Mouse (Mus musculus): ENCODE measurements around the gene Rnf126. TPM values are rescaled to one million over a fixed set of nuclear protein-coding genes. Genes with fewer than 3 reads are reported as not detected.
A peak's percentile ranks its signal among the peaks of the same experiment; 100 is the strongest.

The Rnf126 gene
- total RNA-seq, 1 experiment: 66.7 TPM

DNA sequence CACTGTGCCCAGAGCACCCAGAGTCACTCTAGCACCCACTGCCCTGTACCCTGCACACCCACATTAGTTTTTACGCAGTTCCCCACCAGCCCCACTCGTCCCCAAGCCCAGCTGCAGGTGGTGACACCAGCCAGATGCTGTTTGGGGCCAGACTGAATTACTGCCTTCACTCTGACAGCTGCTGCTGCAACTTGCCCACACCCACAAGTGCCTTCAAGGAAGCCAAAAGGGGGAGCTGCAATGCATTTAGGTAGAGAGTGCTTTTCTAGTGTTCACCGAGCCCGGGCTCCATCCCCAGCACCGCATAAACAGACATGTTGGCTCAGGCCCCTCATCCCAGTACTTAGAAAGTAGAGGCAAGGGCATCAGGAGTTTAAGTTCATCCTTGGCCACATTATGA is 15.2 kb upstream of the Rnf126 start:
- H3K9ac ChIP-seq (ENCODE audit: insufficient read depth, low read depth, low read length, poor library complexity, severe bottlenecking): no peak overlapping the region
- H3K4me1 ChIP-seq (ENCODE audit: control insufficient read depth in 2 of 2, insufficient read depth in 2 of 2, low read length in 2 of 2, poor library complexity in 1 of 2): peaks cover 0 to 23% of the 10 kb centered on the region in 2 experiments; a peak in 2 of 4 replicates
- in situ Hi-C loops (cut with MboI; ENCODE audit: low sequenced_read_pairs in 2 of 2, unreplicated experiment in 2 of 2): no loop called here
- no peaks in the 10 kb centered on the region for H3K9me3 ChIP-seq (ENCODE audit: control insufficient read depth, insufficient read depth, low read depth, low read length)
- no peaks in the 10 kb centered on the region for H3K36me3 ChIP-seq (ENCODE audit: control insufficient read depth, insufficient read depth, low read length, poor library complexity, severe bottlenecking)
- no peak overlapping the region for H3K4me3 ChIP-seq (ENCODE audit: insufficient read depth in 1 of 2, low read depth in 1 of 2, low read length in 2 of 2, poor library complexity in 1 of 2, severe bottlenecking in 1 of 2)
- no peak for TF ChIP-seq CHD2 (IDR thresholded peaks at IDR 0.05; ENCODE audit: low read depth, low read length)
- no peak for TF ChIP-seq ZC3H11A (IDR thresholded peaks at IDR 0.05; ENCODE audit: borderline replicate concordance, low read depth, low read length)
- TF ChIP-seq ZNF384 (IDR thresholded peaks at IDR 0.05; ENCODE audit: low read depth, low read length): no peak
- TF ChIP-seq MAFK (IDR thresholded peaks at IDR 0.05; ENCODE audit: insufficient read depth, low read depth, low read length): no peak
- no peak for TF ChIP-seq HCFC1 (IDR thresholded peaks at IDR 0.05; ENCODE audit: borderline replicate concordance, insufficient read depth, low read length)
- no peak overlapping the region for H3K27ac ChIP-seq (ENCODE audit: insufficient read depth, low read depth, low read length, poor library complexity, severe bottlenecking)
- no peak for DNase-seq (ENCODE audit: low read depth, low spot score)

- H3K4me1 ChIP-seq (ENCODE audit: control insufficient read depth in 2 of 2, insufficient read depth in 2 of 2, low read length in 2 of 2, poor library complexity in 1 of 2): peaks cover 0 to 26% of the 10 kb centered on the region in 2 experiments; a peak in 2 of 4 replicates
- no peak overlapping the region for H3K9ac ChIP-seq (ENCODE audit: insufficient read depth, low read depth, low read length, poor library complexity, severe bottlenecking)
- no peak for DNase-seq (ENCODE audit: low read depth, low spot score)
- no peak overlapping the region for H3K27ac ChIP-seq (ENCODE audit: insufficient read depth, low read depth, low read length, poor library complexity, severe bottlenecking)
- in situ Hi-C loops (cut with MboI; ENCODE audit: low sequenced_read_pairs in 2 of 2, unreplicated experiment in 2 of 2): no loop called here
- TF ChIP-seq CHD2 (IDR thresholded peaks at IDR 0.05; ENCODE audit: low read depth, low read length) (no peak), HCFC1 (IDR thresholded peaks at IDR 0.05; ENCODE audit: borderline replicate concordance, insufficient read depth, low read length) (no peak), MAFK (IDR thresholded peaks at IDR 0.05; ENCODE audit: insufficient read depth, low read depth, low read length) (no peak), ZC3H11A (IDR thresholded peaks at IDR 0.05; ENCODE audit: borderline replicate concordance, low read depth, low read length) (no peak), ZNF384 (IDR thresholded peaks at IDR 0.05; ENCODE audit: low read depth, low read length) (no peak)
- peak overlapping the region; percentile 8 to 69; a peak in 3 of 4 replicates for H3K4me3 ChIP-seq (ENCODE audit: insufficient read depth in 1 of 2, low read depth in 1 of 2, low read length in 2 of 2, poor library complexity in 1 of 2, severe bottlenecking in 1 of 2)
- H3K9me3 ChIP-seq (ENCODE audit: control insufficient read depth, insufficient read depth, low read depth, low read length): no peaks in the 10 kb centered on the region
- H3K36me3 ChIP-seq (ENCODE audit: control insufficient read depth, insufficient read depth, low read length, poor library complexity, severe bottlenecking): no peaks in the 10 kb centered on the region
Observed at GRCm38 (mm10) chr10:79781139-79781538, 14.4 kb upstream of the Rnf126 start.

GRCm38 (mm10) chr10:79780664-79781015 is 13.9 kb upstream of the Rnf126 start:
- Histone ChIP-seq H3K9ac (ENCODE audit: insufficient read depth, low read depth, low read length, poor library complexity, severe bottlenecking) (no peak overlapping the region), H3K9me3 (ENCODE audit: control insufficient read depth, insufficient read depth, low read depth, low read length) (no peaks in the 10 kb centered on the region), H3K4me3 (ENCODE audit: insufficient read depth in 1 of 2, low read depth in 1 of 2, low read length in 2 of 2, poor library complexity in 1 of 2, severe bottlenecking in 1 of 2) (peak overlapping the region; percentile 65 to 69), H3K4me1 (ENCODE audit: control insufficient read depth in 2 of 2, insufficient read depth in 2 of 2, low read length in 2 of 2, poor library complexity in 1 of 2) (peaks cover 0 to 26% of the 10 kb centered on the region in 2 experiments; a peak in 2 of 4 replicates), H3K36me3 (ENCODE audit: control insufficient read depth, insufficient read depth, low read length, poor library complexity, severe bottlenecking) (no peaks in the 10 kb centered on the region), H3K27ac (ENCODE audit: insufficient read depth, low read depth, low read length, poor library complexity, severe bottlenecking) (no peak overlapping the region)
- DNase-seq (ENCODE audit: low read depth, low spot score): peak; percentile 93
- in situ Hi-C loops (cut with MboI; ENCODE audit: low sequenced_read_pairs in 2 of 2, unreplicated experiment in 2 of 2): no loop called here
- TF ChIP-seq MAFK (IDR thresholded peaks at IDR 0.05; ENCODE audit: insufficient read depth, low read depth, low read length) (no peak), CHD2 (IDR thresholded peaks at IDR 0.05; ENCODE audit: low read depth, low read length) (no peak), HCFC1 (IDR thresholded peaks at IDR 0.05; ENCODE audit: borderline replicate concordance, insufficient read depth, low read length) (no peak), ZNF384 (IDR thresholded peaks at IDR 0.05; ENCODE audit: low read depth, low read length) (no peak), ZC3H11A (IDR thresholded peaks at IDR 0.05; ENCODE audit: borderline replicate concordance, low read depth, low read length) (no peak)

- in situ Hi-C loops (cut with MboI; ENCODE audit: low sequenced_read_pairs in 2 of 2, unreplicated experiment in 2 of 2): no loop called here
- DNase-seq (ENCODE audit: low read depth, low spot score): peak; percentile 100
- TF ChIP-seq CHD2 (IDR thresholded peaks at IDR 0.05; ENCODE audit: low read depth, low read length): no peak
- TF ChIP-seq HCFC1 (IDR thresholded peaks at IDR 0.05; ENCODE audit: borderline replicate concordance, insufficient read depth, low read length): 0 out of 2 replicates have a peak, but pooled peaks have one; percentile 8
- no peaks in the 10 kb centered on the region for H3K36me3 ChIP-seq (ENCODE audit: control insufficient read depth, insufficient read depth, low read length, poor library complexity, severe bottlenecking)
- no peak overlapping the region for H3K9ac ChIP-seq (ENCODE audit: insufficient read depth, low read depth, low read length, poor library complexity, severe bottlenecking)
- H3K27ac ChIP-seq (ENCODE audit: insufficient read depth, low read depth, low read length, poor library complexity, severe bottlenecking): no peak overlapping the region
- H3K9me3 ChIP-seq (ENCODE audit: control insufficient read depth, insufficient read depth, low read depth, low read length): no peaks in the 10 kb centered on the region
- peaks cover 0 to 26% of the 10 kb centered on the region in 2 experiments; a peak in 2 of 4 replicates for H3K4me1 ChIP-seq (ENCODE audit: control insufficient read depth in 2 of 2, insufficient read depth in 2 of 2, low read length in 2 of 2, poor library complexity in 1 of 2)
- H3K4me3 ChIP-seq (ENCODE audit: insufficient read depth in 1 of 2, low read depth in 1 of 2, low read length in 2 of 2, poor library complexity in 1 of 2, severe bottlenecking in 1 of 2): peak overlapping the region; percentile 65 to 69
Observed at GRCm38 (mm10) chr10:79779784-79780663, 13.3 kb upstream of the Rnf126 start.

All from ES-E14 (cell line).